Mouse (Mus musculus): ENCODE results near the gene Cers1. TPM values are rescaled to one million over a fixed set of nuclear protein-coding genes. Genes with fewer than 3 reads are reported as not detected.

Gene Cers1
- total and polyA plus RNA-seq, 3 experiments, result 0.34 to 1.2 (median 0.64) TPM

GRCm38 (mm10) chr8:70274350-70274749 is 41.2 kb upstream of the Cers1 start:
- no peaks in the 10 kb centered on the region for H3K27me3 ChIP-seq (ENCODE audit: control insufficient read depth, insufficient read depth, low read length)
- DNase-seq, result no peak
- H3K4me1 ChIP-seq (ENCODE audit: control insufficient read depth, insufficient read depth, low read length), result peaks cover 17% of the 10 kb centered on the region
- H3K27ac ChIP-seq, result no peak overlapping the region
- no peak overlapping the region for H3K9ac ChIP-seq (ENCODE audit: low read depth, low read length)
- TF ChIP-seq POLR2A (IDR thresholded peaks at IDR 0.05; ENCODE audit: insufficient read depth, low read depth, low read length) (no peak), CTCF (IDR thresholded peaks at IDR 0.05) (no peak), EP300 (IDR thresholded peaks at IDR 0.05; ENCODE audit: insufficient read depth, low read depth, low read length) (no peak)
- intact Hi-C loops (cut with DNase I), result no loop called here
- no peaks in the 10 kb centered on the region for H3K79me2 ChIP-seq (replicated peaks; ENCODE audit: control insufficient read depth, insufficient read depth, low read length)
- no peak overlapping the region for H3K4me3 ChIP-seq
- no peaks in the 10 kb centered on the region for H3K36me3 ChIP-seq (ENCODE audit: control insufficient read depth, insufficient read depth, low read length)

- intact Hi-C loops (cut with DNase I), result no loop called here
- Histone ChIP-seq H3K4me3 (no peak overlapping the region), H3K36me3 (ENCODE audit: control insufficient read depth, insufficient read depth, low read length) (no peaks in the 10 kb centered on the region), H3K4me1 (ENCODE audit: control insufficient read depth, insufficient read depth, low read length) (peaks cover 18% of the 10 kb centered on the region), H3K27ac (peak overlapping the region; percentile 71), H3K9ac (ENCODE audit: low read depth, low read length) (no peak overlapping the region), H3K27me3 (ENCODE audit: control insufficient read depth, insufficient read depth, low read length) (no peaks in the 10 kb centered on the region), H3K79me2 (replicated peaks; ENCODE audit: control insufficient read depth, insufficient read depth, low read length) (no peaks in the 10 kb centered on the region)
- 51% methylated on average over 3 of the region's 3 CpGs for WGBS
- peak in 1 of 2 experiments; percentile 53 for DNase-seq
- peak; percentile 81 for TF ChIP-seq EP300 (IDR thresholded peaks at IDR 0.05; ENCODE audit: insufficient read depth, low read depth, low read length)
- TF ChIP-seq POLR2A (IDR thresholded peaks at IDR 0.05; ENCODE audit: insufficient read depth, low read depth, low read length), result peak; percentile 51; the same call in 1 of the 2 replicates
- TF ChIP-seq CTCF (IDR thresholded peaks at IDR 0.05), result no peak
Measured at GRCm38 (mm10) chr8:70276476-70276875, 39.1 kb upstream of the Cers1 start.

- Histone ChIP-seq H3K4me3 (no peak overlapping the region), H3K36me3 (ENCODE audit: control insufficient read depth, insufficient read depth, low read length) (no peaks in the 10 kb centered on the region), H3K9ac (ENCODE audit: low read depth, low read length) (no peak overlapping the region), H3K4me1 (ENCODE audit: control insufficient read depth, insufficient read depth, low read length) (peaks cover 17% of the 10 kb centered on the region), H3K27me3 (ENCODE audit: control insufficient read depth, insufficient read depth, low read length) (no peaks in the 10 kb centered on the region), H3K27ac (peak overlapping the region; percentile 40), H3K79me2 (replicated peaks; ENCODE audit: control insufficient read depth, insufficient read depth, low read length) (no peaks in the 10 kb centered on the region)
- TF ChIP-seq CTCF (IDR thresholded peaks at IDR 0.05) (no peak), POLR2A (IDR thresholded peaks at IDR 0.05; ENCODE audit: insufficient read depth, low read depth, low read length) (no peak), EP300 (IDR thresholded peaks at IDR 0.05; ENCODE audit: insufficient read depth, low read depth, low read length) (no peak)
- intact Hi-C loops (cut with DNase I), result no loop called here
- 55% methylated on average over 15 of the region's 15 CpGs for WGBS
- DNase-seq, result no peak
Measured at GRCm38 (mm10) chr8:70278175-70278574, 37.4 kb upstream of the Cers1 start.

GRCm38 (mm10) chr8:70279266-70279665 is 36.3 kb upstream of the Cers1 start:
- Histone ChIP-seq H3K36me3 (ENCODE audit: control insufficient read depth, insufficient read depth, low read length) (no peaks in the 10 kb centered on the region), H3K27me3 (ENCODE audit: control insufficient read depth, insufficient read depth, low read length) (no peaks in the 10 kb centered on the region), H3K27ac (peak overlapping the region; percentile 65), H3K4me1 (ENCODE audit: control insufficient read depth, insufficient read depth, low read length) (peaks cover 14% of the 10 kb centered on the region), H3K9ac (ENCODE audit: low read depth, low read length) (no peak overlapping the region), H3K79me2 (replicated peaks; ENCODE audit: control insufficient read depth, insufficient read depth, low read length) (no peaks in the 10 kb centered on the region), H3K4me3 (no peak overlapping the region)
- 20% methylated on average over 8 of the region's 8 CpGs for WGBS
- no peak for DNase-seq
- TF ChIP-seq EP300 (IDR thresholded peaks at IDR 0.05; ENCODE audit: insufficient read depth, low read depth, low read length) (no peak), POLR2A (IDR thresholded peaks at IDR 0.05; ENCODE audit: insufficient read depth, low read depth, low read length) (no peak), CTCF (IDR thresholded peaks at IDR 0.05) (no peak)
- intact Hi-C loops (cut with DNase I), result no loop called here

- Histone ChIP-seq H3K36me3 (ENCODE audit: control insufficient read depth, insufficient read depth, low read length) (no peaks in the 10 kb centered on the region), H3K9ac (ENCODE audit: low read depth, low read length) (no peak overlapping the region), H3K4me1 (ENCODE audit: control insufficient read depth, insufficient read depth, low read length) (peaks cover 17% of the 10 kb centered on the region), H3K27me3 (ENCODE audit: control insufficient read depth, insufficient read depth, low read length) (no peaks in the 10 kb centered on the region), H3K4me3 (no peak overlapping the region), H3K79me2 (replicated peaks; ENCODE audit: control insufficient read depth, insufficient read depth, low read length) (no peaks in the 10 kb centered on the region), H3K27ac (no peak overlapping the region)
- WGBS, result 27% methylated on average over 3 of the region's 3 CpGs
- no peak for DNase-seq
- intact Hi-C loops (cut with DNase I), result no loop called here
- TF ChIP-seq POLR2A (IDR thresholded peaks at IDR 0.05; ENCODE audit: insufficient read depth, low read depth, low read length), result no peak
- TF ChIP-seq CTCF (IDR thresholded peaks at IDR 0.05), result no peak
- TF ChIP-seq EP300 (IDR thresholded peaks at IDR 0.05; ENCODE audit: insufficient read depth, low read depth, low read length), result no peak
Measured at GRCm38 (mm10) chr8:70281001-70281400, 34.6 kb upstream of the Cers1 start.

- H3K36me3 ChIP-seq (ENCODE audit: control insufficient read depth, insufficient read depth, low read length), result no peaks in the 10 kb centered on the region
- intact Hi-C loops (cut with DNase I), result loop anchor here (2.0 kb wide), 1 partner anchor 20 kb away; the partner anchor contains the start of genes Cope and Ddx49
- peak within 1 kb of the TSS; percentile 89 for H3K27ac ChIP-seq
- H3K4me3 ChIP-seq, result peak within 1 kb of the TSS; percentile 53
- peak; percentile 70 for TF ChIP-seq POLR2A (IDR thresholded peaks at IDR 0.05; ENCODE audit: insufficient read depth, low read depth, low read length)
- TF ChIP-seq EP300 (IDR thresholded peaks at IDR 0.05; ENCODE audit: insufficient read depth, low read depth, low read length), result no peak
- peak; percentile 81 for TF ChIP-seq CTCF (IDR thresholded peaks at IDR 0.05)
- H3K79me2 ChIP-seq (replicated peaks; ENCODE audit: control insufficient read depth, insufficient read depth, low read length), result no peaks in the 10 kb centered on the region
- peak; percentile 94 to 97 for DNase-seq
- WGBS, result 3% methylated on average over 26 of the region's 36 CpGs
- H3K4me1 ChIP-seq (ENCODE audit: control insufficient read depth, insufficient read depth, low read length), result peaks cover 11% of the 10 kb centered on the region
- peak within 1 kb of the TSS; percentile 92 for H3K9ac ChIP-seq (ENCODE audit: low read depth, low read length)
- no peaks in the 10 kb centered on the region for H3K27me3 ChIP-seq (ENCODE audit: control insufficient read depth, insufficient read depth, low read length)
Measured at GRCm38 (mm10) chr8:70282603-70283135, 32.9 kb upstream of the Cers1 start, which contains the start of gene Homer3. Homer3 (plus strand) TSS chr8:70282827.
